Mouse (Mus musculus) liver, embryonic 14.5 days (tissue): ENCODE data around the gene Dgat2. TPM values are rescaled to one million over a fixed set of nuclear protein-coding genes. Genes with fewer than 3 reads are reported as not detected.

Experiments
- ATAC-seq: fragments of 200-750 bp; cut with Nextera tagmentation; 2 replicates; pipeline ENCODE4 v1.8.0; 2017; ENCODE audit warnings: moderate number of reproducible peaks, mild to moderate bottlenecking, moderate library complexity; ENCODE audit not compliant: insufficient read depth
- DNase-seq, 3 experiments: peaks; one replicate each; pipeline ENCODE4 v3.0.0-alpha.2; 2012 to 2013; ENCODE audit warnings: low read depth in 3 of 3, low spot score in 3 of 3
- H3K27ac ChIP-seq: fragments of 300-500 bp; sonication (generic); 2 replicates; pipeline ENCODE4 v1.5.1; 2014; ENCODE audit warnings: moderate library complexity, mild to moderate bottlenecking, control low read depth, inconsistent platforms
- H3K27me3 ChIP-seq: fragments of 300-500 bp; sonication (generic); 2 replicates; pipeline ENCODE4 v1.6.1; 2014; ENCODE audit warnings: mild to moderate bottlenecking, low read length, moderate library complexity; ENCODE audit not compliant: control insufficient read depth, insufficient read depth
- H3K36me3 ChIP-seq: fragments of 300-500 bp; sonication (generic); replicated peaks from 2 replicates; pipeline ENCODE4 v1.6.1; 2014; ENCODE audit warnings: low read depth; ENCODE audit not compliant: control insufficient read depth, insufficient read depth
- H3K4me1 ChIP-seq, 2 experiments: fragments of 200-500 bp in 1 of 2; fragments of 300-500 bp in 1 of 2; sonication (generic) in 1 of 2; replicated peaks; 2 replicates each; pipeline ENCODE4 v1.6.1; 2012 to 2014; ENCODE audit warnings: antibody characterized with exemption in 1 of 2, inconsistent platforms in 1 of 2, low read length in 1 of 2; ENCODE audit not compliant: control insufficient read depth in 2 of 2, insufficient read depth in 2 of 2
- H3K4me2 ChIP-seq: fragments of 300-500 bp; sonication (generic); 2 replicates; pipeline ENCODE4 v1.6.1; 2014; ENCODE audit warnings: low read depth, mild to moderate bottlenecking, control low read depth, moderate library complexity
- H3K4me3 ChIP-seq, 2 experiments: fragments of 200-500 bp in 1 of 2; fragments of 300-500 bp in 1 of 2; sonication (generic) in 1 of 2; 2 replicates each; pipeline ENCODE4 v1.5.1; 2012 to 2014; ENCODE audit warnings: low read depth in 2 of 2, low read length in 2 of 2, mild to moderate bottlenecking in 2 of 2, control low read depth in 1 of 2, inconsistent platforms in 1 of 2, moderate library complexity in 1 of 2; ENCODE audit not compliant: insufficient read depth in 1 of 2
- H3K9ac ChIP-seq: fragments of 300-500 bp; sonication (generic); replicated peaks from 2 replicates; pipeline ENCODE4 v1.6.1; 2014; ENCODE audit warnings: mild to moderate bottlenecking, control low read depth, moderate library complexity
- H3K9me3 ChIP-seq: fragments of 300-500 bp; sonication (generic); 2 replicates; pipeline ENCODE4 v1.6.1; 2016; ENCODE audit warnings: low read length, mixed read lengths; ENCODE audit not compliant: control insufficient read depth
- CTCF ChIP-seq: IDR thresholded peaks from 2 replicates; pipeline ENCODE4 v1.5.1; 2016; ENCODE audit warnings: antibody characterized with exemption, low read depth, control low read depth
- EP300 ChIP-seq: IDR thresholded peaks from 2 replicates; pipeline ENCODE4 v1.6.1; 2016; ENCODE audit warnings: antibody characterized with exemption, low read depth
- WGBS: fragments of 180-500 bp; shearing (Covaris S2); extraction: QIAGEN DNeasy Blood & Tissue Kit; methylation state at CpG from one replicate; pipeline ENCODE4 v1.1.7; 2014; ENCODE audit not compliant: insufficient replicate concordance; 5-methylcytosine and 5-hydroxymethylcytosine counted together
- polyA plus RNA-seq, 2 experiments: library from polyadenylated mRNA; depleted of rRNA in 1 of 2; stranded (reverse) in 1 of 2; unstranded in 1 of 2; fragments of >200 nt; fragmentation: Nextera tagmentation in 1 of 2; extraction: Ambion mirVana in 1 of 2; gene quantifications; 2 replicates each; pipeline versions ENCODE4 v1.2.1 to v1.2.3; 2012 to 2014

Gene Dgat2
- 44.0 and 50.0 TPM in 2 replicates for polyA plus RNA-seq (2012; rRNA removed)
- polyA plus RNA-seq (2014; fragmentation: Nextera tagmentation; extraction: Ambion mirVana) = 66.8 and 80.0 TPM in 2 replicates

DNA sequence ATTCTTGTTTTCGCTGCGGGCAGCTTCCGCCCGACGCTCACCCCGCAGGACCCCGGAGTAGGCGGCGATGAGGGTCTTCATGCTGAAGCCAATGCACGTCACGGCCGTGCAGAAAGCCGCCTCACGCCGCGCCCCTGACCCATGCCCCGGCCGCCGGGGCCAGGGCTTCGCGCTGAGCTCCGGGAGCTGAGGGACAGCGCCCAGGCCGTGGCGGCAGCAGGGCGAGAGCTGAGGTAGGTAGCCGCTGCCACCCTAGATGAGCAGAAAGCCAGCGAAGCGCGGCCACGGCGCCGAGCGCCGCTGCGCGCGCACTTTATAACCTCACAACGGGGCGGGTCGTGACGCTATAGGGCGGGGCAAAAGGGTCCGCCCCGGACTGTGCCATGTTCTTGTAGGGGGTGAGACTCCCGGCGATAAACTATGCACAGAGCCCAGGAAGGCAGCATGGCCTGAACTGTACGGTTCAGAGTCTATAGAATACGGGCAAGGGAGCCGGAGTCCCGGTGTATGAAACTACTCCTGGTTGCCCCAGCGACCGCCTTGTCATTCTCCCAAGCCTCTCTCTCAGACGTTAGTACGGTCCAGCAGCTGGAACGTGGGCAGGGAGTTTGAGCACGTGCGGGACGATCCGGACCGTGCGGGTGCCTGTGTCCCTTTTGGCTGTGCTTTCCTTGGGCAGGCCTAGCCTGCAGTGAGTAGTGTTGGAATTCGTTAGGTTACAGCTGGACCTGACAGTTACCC is at the start of gene Dgat2:
Dgat2 (minus strand) TSS at position 288 of the 741 bp plus-strand sequence.
- Histone ChIP-seq H3K9ac (peak within 1 kb of the TSS; percentile 15), H3K4me2 (peak within 1 kb of the TSS; percentile 64), H3K27ac (no peak within 1 kb of the TSS), H3K9me3 (no peaks in the 10 kb centered on the region), H3K4me3 (peak within 1 kb of the TSS; percentile 43 to 51), H3K36me3 (no peaks in the 10 kb centered on the region), H3K27me3 (no peaks in the 10 kb centered on the region; the same call in 1 of the 2 replicates), H3K4me1 (peaks cover 0 to 6% of the 10 kb centered on the region in 2 experiments; a peak in 2 of 4 replicates)
- ATAC-seq (peak; percentile 86), DNase-seq (peak; percentile 62 to 72 (median 69))
- under 1% methylated on average over 63 of the region's 63 CpGs for WGBS
- no peak; the same call in 1 of the 2 replicates for TF ChIP-seq EP300

DNA sequence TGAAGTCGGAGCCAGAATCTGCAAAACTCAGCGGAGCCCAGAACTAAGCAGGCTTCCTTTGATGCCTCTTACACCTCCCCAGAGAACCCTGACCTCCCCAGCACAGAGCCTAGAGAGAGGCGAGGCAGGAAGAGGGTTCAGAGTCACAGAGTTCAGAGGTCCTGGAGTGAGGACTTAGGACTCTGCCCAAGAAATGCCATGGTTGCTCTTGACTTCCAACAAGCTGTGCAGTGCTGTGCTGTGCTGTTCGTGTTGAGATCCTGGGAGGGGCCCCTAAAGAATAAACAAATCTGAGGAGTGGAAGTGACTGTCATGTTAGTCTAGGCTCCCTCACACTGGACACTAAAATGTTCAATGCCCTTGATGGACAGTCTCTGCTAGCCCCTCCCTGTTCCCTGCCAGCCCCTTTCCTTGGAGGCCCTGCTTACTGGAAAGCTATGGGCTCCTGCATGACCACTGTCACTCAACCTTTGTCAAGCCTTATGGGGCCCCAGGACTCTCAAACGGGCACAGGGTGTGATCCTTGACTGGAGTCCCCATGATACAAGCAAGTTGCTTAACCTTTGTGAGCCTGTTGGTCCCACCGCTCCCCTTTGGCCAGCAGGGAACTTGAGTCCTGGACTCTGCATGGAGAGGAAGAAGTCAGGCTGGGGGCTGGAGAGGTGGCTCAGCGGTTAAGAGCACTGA is 47.7 kb upstream of the Dgat2 start:
- no peaks in the 10 kb centered on the region for H3K27me3 ChIP-seq
- H3K27ac ChIP-seq = no peak overlapping the region
- WGBS = 56% methylated on average over 7 of the region's 7 CpGs
- peaks cover 0 to 15% of the 10 kb centered on the region in 2 experiments; a peak in 2 of 4 replicates for H3K4me1 ChIP-seq
- H3K9ac ChIP-seq = no peak overlapping the region
- ATAC-seq = peak; percentile 12; the same call in 1 of the 2 replicates
- no peaks in the 10 kb centered on the region for H3K9me3 ChIP-seq
- no peak overlapping the region for H3K4me3 ChIP-seq
- no peak for TF ChIP-seq EP300
- no peak for TF ChIP-seq CTCF
- no peaks in the 10 kb centered on the region for H3K36me3 ChIP-seq
- DNase-seq = no peak
- H3K4me2 ChIP-seq = no peak overlapping the region

DNA sequence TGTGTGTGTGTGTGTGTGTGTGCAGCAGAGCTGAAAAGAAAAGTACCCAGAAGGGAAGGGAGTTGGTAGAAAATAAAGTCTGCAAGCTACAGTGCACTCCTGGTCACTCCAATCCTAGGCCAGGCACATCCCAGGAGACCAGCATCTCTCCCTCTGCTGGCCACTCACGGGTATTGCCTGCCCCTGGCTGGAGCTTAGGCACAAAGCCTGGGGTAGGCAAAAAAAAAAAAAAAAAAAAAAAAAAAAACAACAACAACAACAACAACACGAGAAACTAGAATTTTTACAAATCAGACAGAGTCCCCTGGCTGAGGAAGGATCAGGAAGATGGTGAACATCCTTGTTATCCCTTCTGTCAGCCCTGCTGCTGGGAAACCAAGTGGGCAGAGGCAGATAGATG is 46.9 kb upstream of the Dgat2 start:
- Histone ChIP-seq H3K27ac (no peak overlapping the region), H3K4me2 (no peak overlapping the region), H3K4me1 (peaks cover 0 to 16% of the 10 kb centered on the region in 2 experiments; a peak in 2 of 4 replicates), H3K9me3 (no peaks in the 10 kb centered on the region), H3K36me3 (no peaks in the 10 kb centered on the region), H3K27me3 (no peaks in the 10 kb centered on the region), H3K9ac (no peak overlapping the region), H3K4me3 (no peak overlapping the region)
- ATAC-seq (peak; percentile 36; the same call in 1 of the 2 replicates), DNase-seq (no peak)
- TF ChIP-seq CTCF (peak; percentile 74), EP300 (no peak)
- 15% methylated on average over 2 of the region's 2 CpGs for WGBS

DNA sequence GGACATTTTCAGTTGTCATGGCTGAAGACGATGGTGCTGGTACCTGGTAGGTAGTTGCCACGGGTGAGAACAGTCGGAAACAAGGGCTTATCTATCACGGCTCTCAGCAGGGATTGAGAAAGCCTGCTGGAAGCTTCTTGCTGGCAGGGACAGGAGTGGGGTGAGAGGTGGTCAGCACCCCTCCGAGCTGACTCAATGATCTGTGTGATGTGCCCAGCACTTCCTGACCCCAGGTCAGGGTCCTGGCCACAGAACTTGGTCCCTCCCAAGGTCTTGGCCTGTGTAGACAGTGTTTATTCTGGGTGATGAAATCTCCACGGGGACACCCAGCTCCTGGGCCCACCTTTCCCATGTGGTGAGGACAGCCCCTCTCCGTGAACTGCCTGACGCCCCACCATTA is 46.3 kb upstream of the Dgat2 start:
- WGBS = 57% methylated on average over 8 of the region's 8 CpGs
- DNase-seq (no peak), ATAC-seq (peak; percentile 55)
- Histone ChIP-seq H3K4me1 (peaks cover 0 to 18% of the 10 kb centered on the region in 2 experiments; a peak in 2 of 4 replicates), H3K27me3 (no peaks in the 10 kb centered on the region), H3K4me3 (no peak overlapping the region), H3K36me3 (no peaks in the 10 kb centered on the region), H3K9me3 (no peaks in the 10 kb centered on the region), H3K4me2 (no peak overlapping the region), H3K9ac (no peak overlapping the region), H3K27ac (no peak overlapping the region)
- TF ChIP-seq EP300 = no peak
- no peak for TF ChIP-seq CTCF

DNA sequence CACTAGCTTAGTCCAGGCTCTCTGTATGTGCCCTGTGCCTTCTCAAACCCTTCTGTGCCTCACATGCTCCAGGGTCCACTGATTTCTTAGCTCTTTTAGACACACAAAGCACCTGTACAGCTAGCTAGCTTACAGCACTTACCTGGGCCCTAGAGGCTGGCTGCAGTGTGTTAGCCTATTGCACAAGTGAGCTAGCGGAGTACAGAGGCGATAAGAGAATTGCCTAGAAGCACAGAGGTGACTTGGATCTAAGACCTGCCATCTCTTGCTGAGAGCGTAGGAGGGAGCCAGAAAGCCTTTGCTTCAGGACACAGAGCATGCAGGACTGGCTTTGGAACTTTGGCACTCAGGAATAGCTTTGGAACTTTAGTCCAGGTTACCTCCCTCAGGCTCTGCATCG is 44.7 kb upstream of the Dgat2 start:
- no peak overlapping the region for H3K4me2 ChIP-seq

More for the DNA sequence above, 44.7 kb upstream of the Dgat2 start:
- DNase-seq (no peak), ATAC-seq (no peak)
- Histone ChIP-seq H3K9ac (no peak overlapping the region), H3K27ac (no peak overlapping the region), H3K4me1 (peaks cover 0 to 18% of the 10 kb centered on the region in 2 experiments; a peak in 2 of 4 replicates), H3K9me3 (no peaks in the 10 kb centered on the region), H3K4me3 (no peak overlapping the region), H3K36me3 (no peaks in the 10 kb centered on the region), H3K27me3 (no peaks in the 10 kb centered on the region)
- TF ChIP-seq EP300 = no peak
- no peak for TF ChIP-seq CTCF
- 69% methylated on average over 4 of the region's 4 CpGs for WGBS
